Mouse (Mus musculus): ENCODE measurements around the gene Itgb5. TPM values are rescaled to one million over a fixed set of nuclear protein-coding genes. Genes with fewer than 3 reads are reported as not detected.
A peak's percentile ranks its signal among the peaks of the same experiment; 100 is the strongest.

Itgb5 gene
- polyA plus RNA-seq, 1 experiment = 43.0 TPM

DNA sequence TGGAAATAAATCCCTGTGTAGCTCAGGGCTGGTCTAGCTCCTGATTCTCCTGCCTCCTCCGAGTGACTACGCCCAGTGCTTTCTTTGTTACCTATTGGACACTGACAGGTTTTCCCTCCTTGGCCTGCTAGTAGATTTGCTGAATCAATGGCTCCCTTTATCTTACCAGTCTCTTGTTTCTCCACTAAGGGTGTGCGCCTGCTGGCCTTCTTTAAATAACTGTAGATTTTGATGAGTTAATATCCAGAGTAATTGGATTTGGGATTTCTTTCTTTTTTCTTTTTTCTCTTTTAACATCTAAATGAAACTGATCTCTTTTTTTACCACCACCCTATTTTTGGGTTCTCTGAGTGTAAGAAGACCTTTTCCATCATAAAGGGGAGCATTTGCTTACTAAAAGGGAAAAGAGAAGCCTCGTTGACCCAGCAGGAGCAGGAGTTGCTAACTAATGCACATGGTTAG is 14.7 kb downstream of the Itgb5 start:
- H3K4me3 ChIP-seq (ENCODE audit: insufficient read depth, low read length) = no peak overlapping the region
- H3K4me1 ChIP-seq (ENCODE audit: control insufficient read depth, insufficient read depth, low read length) = no peaks in the 10 kb centered on the region
- TF ChIP-seq POLR2A (IDR thresholded peaks at IDR 0.05; ENCODE audit: extremely low read depth, insufficient read depth, low read length) (no peak), CTCF (IDR thresholded peaks at IDR 0.05; ENCODE audit: extremely low read depth, insufficient read depth, low read length) (no peak)
- no peak overlapping the region for H3K27ac ChIP-seq (ENCODE audit: insufficient read depth, low read length)

DNA sequence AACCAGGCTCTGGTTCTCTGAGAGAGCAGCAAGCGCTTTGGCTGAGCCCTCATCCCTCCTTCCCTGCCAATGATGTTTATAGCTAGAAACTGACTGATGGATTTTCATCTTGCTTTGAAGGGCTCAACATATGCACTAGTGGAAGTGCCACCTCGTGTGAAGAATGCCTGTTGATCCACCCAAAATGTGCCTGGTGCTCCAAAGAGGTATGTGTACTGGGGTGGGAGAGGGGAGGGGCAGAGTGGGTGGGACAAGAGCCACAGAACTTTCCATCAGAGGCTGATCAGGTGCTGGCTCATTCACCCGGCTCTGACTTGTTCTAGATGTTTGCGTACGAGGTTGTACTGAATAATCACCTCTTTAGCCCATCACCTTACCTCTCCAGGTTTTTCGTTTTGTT is 15.4 kb downstream of the Itgb5 start:
- Histone ChIP-seq H3K27ac (ENCODE audit: insufficient read depth, low read length) (no peak overlapping the region), H3K4me3 (ENCODE audit: insufficient read depth, low read length) (no peak overlapping the region), H3K4me1 (ENCODE audit: control insufficient read depth, insufficient read depth, low read length) (no peaks in the 10 kb centered on the region)
- TF ChIP-seq POLR2A (IDR thresholded peaks at IDR 0.05; ENCODE audit: extremely low read depth, insufficient read depth, low read length) (no peak), CTCF (IDR thresholded peaks at IDR 0.05; ENCODE audit: extremely low read depth, insufficient read depth, low read length) (no peak)

DNA sequence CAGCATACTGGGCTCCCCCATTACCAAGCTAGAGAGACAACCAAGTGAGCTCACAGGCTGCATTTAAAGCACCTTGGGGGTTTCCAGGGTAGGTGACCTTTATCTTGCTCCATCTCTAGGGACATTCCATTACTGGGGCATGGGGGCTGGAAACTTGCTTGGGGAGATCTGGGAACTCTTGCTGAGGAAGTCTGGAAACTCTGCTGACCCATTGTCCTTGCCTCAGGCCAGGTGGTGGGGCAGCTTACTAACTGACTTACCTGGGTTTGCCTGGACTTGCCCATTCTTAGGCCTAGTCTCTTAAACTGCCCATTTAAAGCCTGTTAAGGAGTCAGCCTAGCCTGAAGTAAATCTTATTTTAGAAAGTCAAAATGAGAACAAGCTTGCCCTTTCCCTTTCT is 23.8 kb downstream of the Itgb5 start:
- Histone ChIP-seq H3K4me3 (ENCODE audit: insufficient read depth, low read length) (no peak overlapping the region), H3K4me1 (ENCODE audit: control insufficient read depth, insufficient read depth, low read length) (no peaks in the 10 kb centered on the region), H3K27ac (ENCODE audit: insufficient read depth, low read length) (no peak overlapping the region)
- no peak for TF ChIP-seq CTCF (IDR thresholded peaks at IDR 0.05; ENCODE audit: extremely low read depth, insufficient read depth, low read length)
- no peak for TF ChIP-seq POLR2A (IDR thresholded peaks at IDR 0.05; ENCODE audit: extremely low read depth, insufficient read depth, low read length)

DNA sequence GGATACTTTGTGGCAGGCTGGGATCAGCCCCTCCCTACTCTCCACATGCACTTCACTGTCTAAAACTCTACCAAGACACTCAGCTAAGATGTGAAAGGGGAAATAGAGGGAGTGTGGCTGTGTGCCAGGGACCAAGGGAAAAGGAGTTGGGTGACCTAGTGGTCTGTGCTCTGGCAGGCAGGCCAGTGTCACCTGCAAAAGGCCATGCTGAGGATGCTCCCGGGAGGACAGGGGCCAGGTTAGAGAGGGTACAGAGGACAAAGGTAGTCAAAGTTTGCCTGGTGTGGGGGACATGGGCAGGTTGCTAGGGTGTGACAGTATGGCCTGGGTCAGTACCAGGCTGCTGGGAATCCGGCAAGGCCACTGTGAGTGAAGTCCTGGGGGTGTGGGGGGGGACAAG is 29.3 kb downstream of the Itgb5 start:
- TF ChIP-seq POLR2A (IDR thresholded peaks at IDR 0.05; ENCODE audit: extremely low read depth, insufficient read depth, low read length) = no peak
- TF ChIP-seq CTCF (IDR thresholded peaks at IDR 0.05; ENCODE audit: extremely low read depth, insufficient read depth, low read length) = no peak
- no peak overlapping the region for H3K4me3 ChIP-seq (ENCODE audit: insufficient read depth, low read length)
- H3K4me1 ChIP-seq (ENCODE audit: control insufficient read depth, insufficient read depth, low read length) = no peaks in the 10 kb centered on the region
- no peak overlapping the region for H3K27ac ChIP-seq (ENCODE audit: insufficient read depth, low read length)

DNA sequence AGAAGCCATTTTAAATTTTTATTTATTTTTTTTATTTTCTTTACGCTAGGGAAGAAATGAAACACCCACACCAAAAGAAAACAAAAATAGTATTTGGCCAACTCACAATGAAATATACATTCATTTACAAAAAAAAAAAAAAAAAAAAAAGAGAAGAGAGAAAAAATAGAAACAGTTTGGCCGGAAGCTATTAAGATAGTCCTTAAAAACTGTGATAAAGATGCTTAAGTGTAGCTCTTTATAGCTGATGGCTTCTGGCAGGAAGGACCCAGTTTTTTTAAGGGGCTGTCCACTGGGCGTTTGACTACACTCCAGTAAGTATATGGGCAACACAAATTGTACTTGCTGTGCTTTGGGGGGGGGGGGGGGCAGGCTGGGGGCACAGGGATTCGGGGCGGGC is 29.9 kb downstream of the Itgb5 start:
- no peak for TF ChIP-seq CTCF (IDR thresholded peaks at IDR 0.05; ENCODE audit: extremely low read depth, insufficient read depth, low read length)
- TF ChIP-seq POLR2A (IDR thresholded peaks at IDR 0.05; ENCODE audit: extremely low read depth, insufficient read depth, low read length) = no peak
- H3K4me1 ChIP-seq (ENCODE audit: control insufficient read depth, insufficient read depth, low read length) = no peaks in the 10 kb centered on the region
- H3K4me3 ChIP-seq (ENCODE audit: insufficient read depth, low read length) = no peak overlapping the region
- H3K27ac ChIP-seq (ENCODE audit: insufficient read depth, low read length) = no peak overlapping the region

DNA sequence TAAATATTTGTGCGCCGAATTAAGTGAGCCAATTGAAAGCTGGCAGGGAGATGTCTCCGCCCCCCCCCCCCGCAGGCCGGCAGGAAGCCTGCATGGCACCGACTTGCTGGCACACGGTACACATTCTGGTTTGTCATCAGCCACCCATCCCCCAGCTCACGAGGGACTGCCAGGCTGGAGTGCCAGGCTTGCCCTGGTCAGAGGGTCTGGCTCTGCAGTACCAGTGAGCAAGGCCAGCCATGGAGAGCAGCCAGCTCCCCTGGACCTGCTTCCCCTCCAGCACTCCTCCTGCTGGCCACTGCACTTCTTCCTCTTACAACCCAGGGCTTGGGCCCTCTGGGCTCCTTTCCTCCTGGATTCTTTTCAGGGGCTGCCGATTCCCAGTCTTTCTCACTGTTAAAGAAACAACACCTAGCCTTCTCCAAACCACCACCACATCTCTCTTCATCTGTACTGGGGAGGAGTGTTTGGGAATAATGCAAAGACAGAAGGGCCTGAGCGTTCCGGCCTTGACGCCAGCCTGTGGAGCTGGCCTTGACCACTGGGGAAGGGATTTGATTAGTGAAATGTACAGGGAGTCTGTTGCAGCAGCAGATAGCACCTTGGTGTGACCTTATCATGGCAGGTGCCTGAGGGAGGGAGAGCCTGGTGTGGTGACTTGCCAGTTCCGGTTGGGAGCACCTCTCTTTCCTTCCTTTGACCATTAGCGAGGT is 30.7 kb downstream of the Itgb5 start:
- peak overlapping the region; percentile 41; the same call in 1 of the 2 replicates for H3K27ac ChIP-seq (ENCODE audit: insufficient read depth, low read length)
- TF ChIP-seq CTCF (IDR thresholded peaks at IDR 0.05; ENCODE audit: extremely low read depth, insufficient read depth, low read length) (0 out of 2 replicates have a peak, but pooled peaks have one; percentile 24), POLR2A (IDR thresholded peaks at IDR 0.05; ENCODE audit: extremely low read depth, insufficient read depth, low read length) (no peak)

DNA sequence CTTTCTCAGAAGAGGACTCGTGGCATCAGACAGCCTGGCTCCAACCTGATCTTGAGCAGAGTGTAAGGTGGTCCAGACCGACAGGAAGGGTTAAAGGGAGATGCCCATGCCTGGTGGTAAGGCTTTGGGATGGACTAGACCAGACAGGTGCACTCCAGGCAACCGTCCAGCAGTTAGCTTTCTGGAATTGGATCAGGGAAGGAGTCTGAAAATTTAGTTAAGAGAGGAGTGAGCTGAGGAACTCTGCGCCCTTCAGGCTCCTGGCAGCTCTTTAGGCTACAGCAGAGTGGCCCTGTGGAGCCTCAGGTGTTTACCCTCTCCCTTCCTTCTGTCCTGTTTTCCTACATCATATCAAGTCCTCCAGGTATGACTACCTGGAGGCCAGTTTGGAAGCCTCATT is 32.9 kb downstream of the Itgb5 start:
- no peak for TF ChIP-seq CTCF (IDR thresholded peaks at IDR 0.05; ENCODE audit: extremely low read depth, insufficient read depth, low read length)
- TF ChIP-seq POLR2A (IDR thresholded peaks at IDR 0.05; ENCODE audit: extremely low read depth, insufficient read depth, low read length) = no peak
- Histone ChIP-seq H3K4me3 (ENCODE audit: insufficient read depth, low read length) (no peak overlapping the region), H3K27ac (ENCODE audit: insufficient read depth, low read length) (no peak overlapping the region), H3K4me1 (ENCODE audit: control insufficient read depth, insufficient read depth, low read length) (no peaks in the 10 kb centered on the region)

More for the DNA sequence above, 30.7 kb downstream of the Itgb5 start:
- no peaks in the 10 kb centered on the region for H3K4me1 ChIP-seq (ENCODE audit: control insufficient read depth, insufficient read depth, low read length)
- no peak overlapping the region for H3K4me3 ChIP-seq (ENCODE audit: insufficient read depth, low read length)

DNA sequence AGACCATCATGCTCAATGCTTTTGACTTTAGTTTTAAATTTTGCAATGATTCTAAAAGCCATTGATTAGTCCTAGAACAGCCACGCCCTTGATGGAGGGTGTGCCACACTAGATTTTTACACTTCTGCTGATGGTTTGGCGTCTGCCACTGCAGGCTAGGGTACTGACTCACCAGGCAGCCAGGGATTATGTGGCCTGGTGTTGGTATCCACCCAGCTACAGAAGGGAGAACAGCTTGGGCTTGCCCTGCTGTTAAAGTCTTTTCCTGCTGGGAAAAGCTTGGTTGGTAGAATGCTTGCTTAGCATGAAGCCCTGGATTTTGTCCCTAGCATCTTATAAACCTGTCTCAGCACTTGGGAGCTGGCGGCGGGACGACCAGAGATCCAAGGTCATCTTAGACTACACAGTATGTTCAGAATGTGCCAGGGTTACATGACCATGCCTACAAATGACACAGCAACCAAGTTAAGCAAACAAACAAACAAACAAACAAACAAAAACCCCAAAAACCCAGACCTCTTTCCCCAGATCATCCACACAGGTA is 33.8 kb downstream of the Itgb5 start:
- TF ChIP-seq POLR2A (IDR thresholded peaks at IDR 0.05; ENCODE audit: extremely low read depth, insufficient read depth, low read length) = no peak
- TF ChIP-seq CTCF (IDR thresholded peaks at IDR 0.05; ENCODE audit: extremely low read depth, insufficient read depth, low read length) = no peak
- Histone ChIP-seq H3K4me3 (ENCODE audit: insufficient read depth, low read length) (no peak overlapping the region), H3K27ac (ENCODE audit: insufficient read depth, low read length) (no peak overlapping the region), H3K4me1 (ENCODE audit: control insufficient read depth, insufficient read depth, low read length) (no peaks in the 10 kb centered on the region)

DNA sequence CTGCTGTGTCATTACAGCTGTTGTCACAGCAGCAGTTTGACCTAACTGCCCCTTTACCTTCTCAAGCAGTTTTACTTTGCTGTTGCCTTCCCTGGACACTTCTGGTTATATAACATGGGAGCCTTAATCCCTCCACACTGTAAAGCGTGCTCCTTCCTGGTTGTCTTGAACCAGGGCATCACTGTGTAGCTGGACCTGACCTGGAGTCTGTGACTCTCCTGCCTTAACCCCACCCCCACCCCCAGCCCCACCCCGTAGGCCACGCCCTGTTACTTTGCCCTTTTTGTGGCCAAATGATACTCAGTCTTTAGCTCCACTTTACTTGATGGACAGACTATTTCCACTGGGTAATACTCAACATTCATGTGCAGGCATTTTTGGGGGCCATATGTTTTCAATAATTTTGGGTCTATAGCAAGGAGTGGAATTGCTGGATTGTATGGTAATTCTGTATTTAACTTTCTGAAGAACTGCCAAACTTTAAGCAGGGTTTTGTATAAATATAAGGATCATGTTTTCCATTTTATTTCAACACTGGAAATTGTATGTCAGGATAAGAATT is 40.8 kb downstream of the Itgb5 start:
- Histone ChIP-seq H3K4me1 (ENCODE audit: control insufficient read depth, insufficient read depth, low read length) (no peaks in the 10 kb centered on the region; the same call in 1 of the 2 replicates), H3K27ac (ENCODE audit: insufficient read depth, low read length) (no peak overlapping the region), H3K4me3 (ENCODE audit: insufficient read depth, low read length) (no peak overlapping the region)
- no peak for TF ChIP-seq CTCF (IDR thresholded peaks at IDR 0.05; ENCODE audit: extremely low read depth, insufficient read depth, low read length)
- no peak for TF ChIP-seq POLR2A (IDR thresholded peaks at IDR 0.05; ENCODE audit: extremely low read depth, insufficient read depth, low read length)
